Mouse (Mus musculus): ENCODE measurements around the gene Kbtbd7.

- no peak for TF ChIP-seq GATA1 (IDR thresholded peaks at IDR 0.05; ENCODE audit: borderline replicate concordance, low read length)
- TF ChIP-seq FLI1 (IDR thresholded peaks at IDR 0.05; ENCODE audit: low read length): no peak
These were observed 38.0 kb upstream of the Kbtbd7 start for GRCm38 (mm10) chr14:79388304-79388703.

Measured in megakaryocyte, embryonic 14.5 days (primary cell).